Mouse (Mus musculus): ENCODE data around the gene Epo.

The Epo gene

GRCm38 (mm10) chr5:137533117-137533827 is at the start of gene Epo, which contains the start of gene Gnb2:
Epo (minus strand) TSS chr5:137533242.
Gnb2 (minus strand) TSS chr5:137533510.
- DNase-seq: peak; percentile 99

GRCm38 (mm10) chr5:137582702-137583101 is 49.7 kb upstream of the Epo start:
- no peak for DNase-seq

- DNase-seq: no peak
Observed at GRCm38 (mm10) chr5:137580246-137580645, 47.2 kb upstream of the Epo start.

- no peak for DNase-seq
Observed at GRCm38 (mm10) chr5:137574470-137574901, 41.4 kb upstream of the Epo start.

GRCm38 (mm10) chr5:137570691-137571586 is 37.9 kb upstream of the Epo start:
- peak; percentile 23 for DNase-seq

GRCm38 (mm10) chr5:137570181-137570580 is 37.1 kb upstream of the Epo start:
- DNase-seq: no peak

GRCm38 (mm10) chr5:137569665-137570064 is 36.6 kb upstream of the Epo start, which contains the start of gene Tfr2:
Tfr2 (plus strand) TSS chr5:137569840.
- DNase-seq: peak; percentile 76

GRCm38 (mm10) chr5:137569031-137569430 is 36.0 kb upstream of the Epo start:
- DNase-seq: no peak

- DNase-seq: no peak
Observed at GRCm38 (mm10) chr5:137568223-137568798, 35.3 kb upstream of the Epo start.

- no peak for DNase-seq
Observed at GRCm38 (mm10) chr5:137566416-137566815, 33.4 kb upstream of the Epo start.

- no peak for DNase-seq
Observed at GRCm38 (mm10) chr5:137565744-137566143, 32.7 kb upstream of the Epo start.

- DNase-seq: no peak
Observed at GRCm38 (mm10) chr5:137562965-137563364, 29.9 kb upstream of the Epo start.

GRCm38 (mm10) chr5:137561556-137561955 is 28.5 kb upstream of the Epo start:
- no peak for DNase-seq

- no peak for DNase-seq
Observed at GRCm38 (mm10) chr5:137553898-137554297, 20.9 kb upstream of the Epo start.

GRCm38 (mm10) chr5:137553411-137553837 is 20.4 kb upstream of the Epo start, which contains the start of gene Actl6b:
Actl6b (plus strand) TSS chr5:137553517.
- DNase-seq: peak; percentile 84

GRCm38 (mm10) chr5:137553000-137553399 is 20.0 kb upstream of the Epo start:
- no peak for DNase-seq

- DNase-seq: peak; percentile 69
Observed at GRCm38 (mm10) chr5:137551119-137551518, 18.1 kb upstream of the Epo start.

GRCm38 (mm10) chr5:137549840-137550239 is 16.8 kb upstream of the Epo start:
- no peak for DNase-seq

- DNase-seq: no peak
Observed at GRCm38 (mm10) chr5:137545596-137545995, 12.6 kb upstream of the Epo start.

GRCm38 (mm10) chr5:137544926-137545325 is 11.9 kb upstream of the Epo start:
- no peak for DNase-seq

GRCm38 (mm10) chr5:137541768-137542540 is 8.9 kb upstream of the Epo start:
- no peak for DNase-seq

GRCm38 (mm10) chr5:137540991-137541390 is 7.9 kb upstream of the Epo start:
- DNase-seq: no peak

All from thymus, postnatal 4 days (tissue).